Mouse (Mus musculus) B cell, adult 2 months (primary cell): Measurements from ENCODE around the gene Ttll4.

Experiments
- DNase-seq, 2 experiments: peaks; one replicate each; pipeline ENCODE4 v3.0.0; 2022

The Ttll4 gene

DNA sequence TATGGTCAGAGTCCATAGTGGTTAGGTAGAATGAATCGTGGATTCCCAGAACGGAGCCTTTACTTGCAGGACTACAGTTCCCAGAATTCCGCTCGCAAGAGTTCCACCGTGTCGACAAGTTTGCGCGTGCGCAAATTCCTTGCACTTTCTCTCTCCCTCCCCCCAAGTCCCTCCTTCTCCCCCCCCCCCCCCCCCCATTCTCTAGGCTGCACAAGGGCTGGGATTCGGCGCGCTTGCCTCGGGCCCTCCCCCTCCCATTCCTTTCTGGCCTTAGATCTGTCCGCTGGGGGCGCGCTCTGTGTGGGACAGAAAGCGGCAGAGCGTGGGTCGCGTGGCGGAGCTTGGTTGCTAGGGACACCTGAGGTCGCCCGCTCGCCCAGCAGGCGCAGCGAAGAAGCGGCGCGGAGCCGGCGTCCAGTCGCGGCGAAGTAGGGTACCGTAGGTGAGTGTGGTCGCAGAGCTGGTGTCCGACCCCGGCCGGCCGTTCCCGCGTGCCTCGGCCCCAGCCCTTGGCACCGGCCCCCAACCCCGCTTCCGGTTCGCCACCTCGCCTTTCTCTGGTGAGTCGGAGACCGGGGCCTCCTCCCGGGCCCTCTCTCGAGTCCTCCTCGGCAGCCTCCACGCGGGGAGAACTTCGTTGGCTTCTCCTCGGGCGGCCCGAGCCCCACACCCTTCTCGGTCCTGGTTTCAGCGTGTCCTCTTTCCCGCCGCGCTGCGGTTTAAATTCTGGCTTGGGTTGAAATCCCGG lies at the start of gene Ttll4:
TSS of gene Ttll4 (plus strand) at position 298 of the 748 bp plus-strand sequence.
- DNase-seq: peak; percentile 87 to 89

DNA sequence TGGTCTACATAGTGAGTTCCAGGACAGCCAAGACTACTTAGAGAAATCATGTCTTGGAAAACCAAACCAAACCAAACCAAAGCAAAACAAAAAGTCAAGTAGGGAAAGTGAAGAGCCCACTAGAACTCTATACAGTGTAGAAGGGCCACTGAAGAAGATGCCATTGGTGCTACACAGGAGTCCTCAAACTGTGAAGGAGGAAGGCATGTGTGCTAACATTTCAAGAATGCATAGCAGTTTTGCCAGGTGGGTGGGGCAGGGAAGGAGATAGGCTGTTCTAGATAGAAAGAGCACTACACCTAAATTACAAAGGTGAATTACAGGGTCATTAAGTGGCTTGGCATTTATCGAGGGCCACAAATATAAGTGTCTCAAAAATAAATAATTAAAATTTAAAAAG lies 37.4 kb upstream of the Ttll4 start:
- no peak for DNase-seq

DNA sequence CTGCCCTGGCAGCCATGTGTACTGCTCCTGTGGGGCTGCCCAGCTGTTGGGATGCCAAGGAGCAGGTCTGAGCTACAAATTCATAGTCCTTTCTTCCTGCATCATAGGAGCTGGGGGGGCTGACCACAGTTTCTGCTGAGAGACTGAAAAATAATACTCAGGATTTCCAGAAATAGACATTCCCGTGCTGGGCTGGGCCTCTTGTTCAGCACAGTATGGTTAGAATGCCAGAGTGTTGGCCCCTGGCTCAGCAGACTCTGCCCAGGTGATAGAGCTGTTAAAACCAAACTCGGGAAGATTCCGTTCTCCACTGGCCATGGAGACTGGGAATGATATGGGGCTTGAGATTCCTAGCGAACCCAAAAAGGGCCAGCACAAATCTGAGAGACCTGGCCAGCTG lies 35.5 kb upstream of the Ttll4 start:
- DNase-seq: no peak

DNA sequence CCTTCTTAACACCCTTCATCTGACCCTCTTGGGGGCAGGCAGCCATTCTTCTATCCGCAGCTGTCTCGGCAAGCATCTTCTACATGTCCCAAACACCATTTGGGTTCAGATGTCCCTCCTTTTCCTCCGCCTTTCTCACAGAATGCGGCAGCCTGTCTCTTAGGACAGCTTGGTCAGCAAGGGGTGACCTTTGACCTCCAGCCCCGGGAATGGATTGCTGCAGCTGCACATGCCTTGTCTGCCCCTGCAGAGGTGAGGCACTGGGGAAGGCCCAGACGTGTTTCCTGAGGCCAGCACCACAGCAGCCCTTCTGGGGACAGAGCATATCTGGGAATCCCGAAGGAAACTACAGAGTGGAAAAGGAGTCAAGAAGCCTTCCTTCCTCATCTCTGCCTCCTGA lies 33.5 kb upstream of the Ttll4 start:
- DNase-seq: no peak

DNA sequence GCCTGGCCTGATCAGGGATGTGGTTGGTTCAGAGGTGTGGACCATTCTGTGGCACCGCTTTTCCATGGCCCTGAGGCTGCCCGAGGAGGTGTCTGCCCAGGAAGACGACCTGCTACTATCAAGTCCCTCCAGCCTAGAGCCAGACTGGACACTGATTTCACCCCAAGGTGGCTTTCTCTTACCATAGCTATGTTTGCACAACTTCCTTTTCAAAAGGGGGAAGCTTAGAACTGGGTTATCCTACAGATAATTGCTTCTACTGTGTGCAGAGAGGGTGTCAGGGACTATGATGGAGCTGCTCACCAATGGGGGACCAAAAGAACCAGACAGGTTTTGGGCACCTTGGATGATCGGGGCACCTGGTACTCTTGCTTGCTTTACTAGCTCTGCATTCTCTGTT lies 28.8 kb upstream of the Ttll4 start:
- DNase-seq: no peak

DNA sequence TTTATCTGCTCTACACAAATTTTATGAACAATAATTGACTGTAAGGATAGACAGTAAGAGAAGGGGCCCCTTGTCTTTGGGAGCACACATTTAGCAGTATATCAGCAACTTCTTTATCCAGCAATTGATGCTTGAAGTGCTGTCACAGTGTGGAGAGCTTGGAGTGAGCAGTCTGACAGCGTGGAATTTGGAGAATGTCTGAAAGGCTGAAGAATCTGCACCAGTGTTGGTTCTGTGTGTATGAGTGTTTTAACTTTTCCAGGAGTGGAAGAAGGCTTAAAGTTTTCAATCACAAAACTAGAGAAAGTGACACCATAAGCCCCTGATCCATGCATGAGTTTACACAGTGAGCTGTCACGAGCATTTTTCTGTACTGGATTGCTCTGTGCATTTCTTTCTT lies 18.0 kb upstream of the Ttll4 start:
- DNase-seq: no peak

DNA sequence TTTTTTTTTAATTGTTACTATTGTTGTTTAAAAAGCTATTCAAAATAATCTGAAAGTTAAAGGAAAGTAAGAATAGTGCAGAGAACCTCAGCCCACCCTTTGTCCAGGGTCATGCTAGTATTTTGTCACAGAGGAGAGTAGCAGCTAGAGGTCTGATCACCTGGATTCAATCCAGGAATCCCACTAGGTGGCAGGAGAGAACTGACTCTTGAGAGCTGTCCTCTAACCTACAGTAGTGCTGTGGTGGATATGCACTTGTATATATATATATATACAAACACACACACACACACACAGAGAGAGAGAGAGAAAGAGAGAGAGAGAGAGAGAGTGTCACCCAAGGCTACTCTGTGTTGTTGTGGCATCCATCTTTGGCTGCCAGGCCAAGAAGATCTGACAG lies 17.6 kb upstream of the Ttll4 start:
- peak; percentile 9 to 23 for DNase-seq

DNA sequence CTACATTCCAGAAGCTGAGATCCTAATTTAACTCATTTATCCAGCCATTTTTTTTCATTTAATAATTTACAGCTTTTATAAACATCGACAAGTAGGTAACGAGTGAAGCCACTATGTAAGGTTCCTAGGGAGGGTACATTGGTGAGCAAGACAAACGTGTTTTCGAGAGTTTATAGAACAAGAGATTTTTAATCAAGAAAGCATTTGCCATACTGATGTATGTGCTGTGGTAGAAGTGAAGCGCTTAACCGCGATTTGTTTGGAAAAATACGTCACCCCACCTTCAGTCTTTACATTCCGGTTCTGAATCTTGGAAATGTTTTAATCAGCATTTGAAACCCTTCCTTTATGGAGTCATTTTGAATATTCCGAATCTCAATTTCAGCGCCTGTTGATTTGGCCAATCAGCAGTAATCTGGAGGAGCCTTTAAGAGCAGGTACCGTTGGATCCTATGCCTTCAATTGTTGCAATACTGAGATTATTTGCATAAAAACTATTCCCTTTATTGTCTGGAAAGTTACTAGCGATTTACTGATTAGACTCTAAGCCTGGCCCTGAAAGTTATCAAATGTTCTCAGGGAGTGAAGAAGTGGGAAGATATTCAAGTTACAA lies 814 bp downstream of the Ttll4 start:
- DNase-seq: no peak

DNA sequence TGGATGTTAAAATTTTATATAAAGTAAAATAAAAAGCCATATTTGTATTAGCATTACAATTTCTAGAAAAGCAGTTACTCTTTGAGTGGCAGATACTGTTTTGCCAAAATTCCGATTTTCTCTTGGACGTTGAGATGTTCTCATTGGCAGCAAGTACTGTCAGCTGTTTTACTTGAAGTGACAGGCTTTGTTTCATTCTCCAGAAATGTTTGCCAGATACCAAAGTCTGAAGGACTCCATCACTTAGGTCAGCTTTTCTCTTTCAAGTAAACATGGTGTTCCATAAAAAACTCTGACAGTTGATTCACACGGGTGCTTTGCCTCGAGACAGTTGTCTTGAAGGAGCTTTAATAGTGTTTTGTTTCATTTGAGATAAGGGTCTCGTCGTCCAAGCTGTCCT lies 3.6 kb downstream of the Ttll4 start:
- no peak for DNase-seq

DNA sequence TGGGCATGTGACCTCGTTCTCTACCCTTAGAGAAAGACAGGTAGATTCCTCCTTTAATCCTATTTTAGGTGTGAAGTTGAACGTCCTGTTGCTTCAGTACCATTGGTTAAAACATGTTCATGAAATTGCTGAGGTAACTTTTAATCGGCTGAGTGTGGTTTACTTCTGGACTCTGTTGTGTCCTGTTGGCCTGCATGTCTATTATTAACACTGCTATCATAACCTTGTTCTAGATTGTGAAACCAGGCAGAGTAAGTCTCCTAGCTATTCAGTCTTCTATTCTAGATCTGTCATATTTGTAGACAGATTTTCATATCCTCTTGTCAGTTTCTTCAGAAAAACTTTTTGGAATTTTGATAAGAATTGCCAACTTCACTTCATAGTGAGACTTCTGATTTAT lies 6.8 kb downstream of the Ttll4 start:
- no peak for DNase-seq

DNA sequence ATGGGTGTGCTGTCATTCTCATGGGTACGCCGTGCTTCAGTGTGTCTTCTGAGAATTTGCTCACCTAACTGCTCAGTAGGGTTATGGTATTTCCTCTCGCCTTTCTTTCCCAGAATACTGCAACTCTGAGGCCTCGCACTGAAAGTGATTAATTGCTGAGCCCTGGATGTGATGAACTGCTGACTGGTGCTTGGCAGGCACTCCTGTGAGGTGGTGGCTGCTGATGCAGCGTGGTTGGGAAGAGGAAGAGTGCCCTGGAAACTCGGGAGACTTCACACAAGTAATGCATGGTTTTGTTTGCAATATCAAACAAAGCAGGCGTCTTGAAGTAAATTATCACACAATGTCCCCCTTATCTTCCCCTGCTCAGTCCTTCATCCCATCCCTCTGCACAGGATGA lies 11.2 kb downstream of the Ttll4 start:
- DNase-seq: no peak

DNA sequence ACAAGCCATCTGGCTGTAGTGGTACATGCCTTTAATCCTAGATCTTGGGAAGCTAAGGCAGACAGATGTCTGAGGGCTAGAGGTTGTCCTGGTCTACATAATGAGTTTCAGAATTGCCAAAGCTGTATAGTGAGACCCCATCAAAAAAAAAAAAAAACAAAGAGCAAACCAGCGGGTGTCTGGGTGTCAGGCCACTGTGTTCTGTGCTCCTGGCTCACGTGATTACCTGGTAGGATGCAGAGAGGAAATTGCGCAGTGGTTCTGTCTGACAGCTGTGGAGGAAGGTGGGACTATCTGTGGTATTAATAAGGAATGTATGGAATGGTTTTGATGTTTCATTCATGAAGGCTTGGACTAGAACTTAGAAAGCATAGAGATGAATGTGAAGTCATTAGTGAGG lies 15.3 kb downstream of the Ttll4 start:
- DNase-seq: no peak

DNA sequence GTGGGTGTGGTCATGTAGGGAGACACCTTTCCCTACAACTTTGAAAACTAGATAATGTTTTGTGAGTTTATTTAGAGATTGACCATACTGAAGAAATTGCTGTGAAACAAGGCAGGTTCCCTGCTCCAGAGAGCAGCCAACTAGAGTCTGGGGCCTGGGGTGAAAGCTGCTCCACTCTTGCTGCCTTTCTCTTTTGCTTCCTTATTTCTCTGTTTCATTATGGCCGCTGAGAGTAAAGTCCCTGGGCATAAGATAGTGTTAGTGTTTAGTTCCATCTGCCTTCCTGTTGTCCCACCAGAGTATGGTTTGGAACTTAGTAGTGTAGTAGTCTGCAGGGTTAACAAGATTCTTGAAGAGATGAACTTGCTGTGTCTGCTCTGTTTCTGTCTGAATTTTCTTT lies 16.3 kb downstream of the Ttll4 start:
- DNase-seq: no peak

DNA sequence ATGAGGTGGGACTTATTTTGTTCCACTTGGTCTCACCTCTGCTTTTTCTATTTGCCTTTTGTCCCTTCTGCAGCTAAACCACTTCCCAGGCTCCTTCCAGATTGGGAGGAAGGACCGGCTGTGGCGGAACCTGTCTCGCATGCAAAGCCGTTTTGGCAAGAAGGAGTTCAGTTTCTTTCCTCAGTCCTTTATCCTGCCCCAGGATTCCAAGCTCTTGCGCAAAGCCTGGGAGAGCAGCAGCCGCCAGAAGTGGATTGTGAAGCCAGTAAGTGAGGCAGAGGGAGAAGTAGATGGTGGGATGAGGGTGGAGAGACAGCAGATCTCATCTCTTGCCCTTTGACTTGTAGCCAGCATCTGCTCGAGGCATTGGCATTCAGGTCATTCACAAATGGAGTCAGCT lies 25.6 kb downstream of the Ttll4 start:
- no peak for DNase-seq

DNA sequence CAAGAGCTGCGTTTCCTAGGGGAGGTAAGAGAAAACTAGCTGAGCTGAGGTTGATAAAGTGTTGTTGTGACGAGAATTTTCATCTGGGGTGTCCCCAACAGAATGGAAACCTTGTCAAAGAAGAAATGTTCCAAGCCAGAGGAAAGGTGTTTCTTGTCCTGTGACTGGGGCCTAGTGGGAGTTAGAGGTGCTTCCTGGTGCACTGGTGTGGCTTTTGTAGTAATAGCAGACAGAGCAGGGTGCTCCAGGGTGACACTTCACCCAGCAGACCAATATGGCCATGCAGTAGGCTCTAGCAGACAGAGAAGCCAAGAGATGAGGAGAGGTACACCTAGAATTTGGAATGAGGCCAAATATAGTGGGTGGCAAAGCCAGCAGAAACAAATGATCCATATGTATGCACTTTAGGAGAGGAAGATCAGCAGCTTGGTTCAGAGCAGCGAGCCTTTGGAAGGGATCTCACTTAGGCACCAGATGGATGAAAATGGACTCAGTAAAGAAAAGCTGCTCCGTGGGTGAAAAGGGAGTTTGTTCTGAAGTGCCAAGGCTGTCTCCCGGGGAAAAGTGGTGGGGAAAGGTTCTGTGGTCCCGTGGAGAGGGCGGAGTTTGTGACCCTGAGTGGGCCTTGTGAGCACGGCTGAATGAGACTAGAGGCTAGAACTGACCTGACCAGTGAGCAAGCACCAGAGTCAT lies 32.5 kb downstream of the Ttll4 start:
- no peak for DNase-seq

DNA sequence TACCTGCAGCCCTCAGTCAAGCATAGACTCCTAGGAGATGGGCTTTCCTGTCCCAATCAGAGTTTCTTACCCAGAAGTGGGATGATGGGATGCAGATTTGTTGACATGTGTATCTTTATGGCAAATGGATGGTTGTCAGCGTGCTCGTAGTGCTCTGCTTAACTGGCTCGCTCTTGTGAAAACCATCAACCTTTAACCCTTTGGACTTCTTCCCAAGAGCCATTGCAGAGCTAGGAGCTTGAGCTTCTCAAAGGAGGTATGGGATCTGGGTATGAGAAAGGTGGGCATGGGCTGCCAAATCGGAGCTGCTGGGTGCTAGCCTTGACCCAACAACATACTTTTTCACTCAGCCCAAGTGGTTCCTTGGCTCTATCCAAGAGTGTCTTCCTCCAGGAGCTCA lies 34.3 kb downstream of the Ttll4 start:
- DNase-seq: no peak

DNA sequence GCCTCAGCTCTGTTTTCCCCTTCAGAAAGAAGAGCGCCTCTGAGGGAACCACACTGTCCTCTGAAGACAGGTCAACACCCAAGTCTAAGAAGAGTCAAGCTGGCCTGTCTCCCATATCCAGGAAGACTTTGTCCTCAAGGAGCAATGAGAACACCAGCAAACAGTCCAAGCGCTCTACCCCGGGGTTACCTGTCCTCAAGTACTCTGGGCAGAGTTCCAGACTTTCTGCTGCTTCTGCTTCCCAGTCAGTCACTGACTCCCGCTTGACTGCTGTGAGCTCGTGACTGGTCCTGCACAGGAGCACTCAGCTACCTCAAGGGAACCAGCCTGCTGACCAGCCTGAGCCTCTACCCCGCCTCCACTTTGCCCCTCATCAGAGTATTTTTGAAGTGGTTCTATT lies 35.9 kb downstream of the Ttll4 start:
- DNase-seq: no peak

DNA sequence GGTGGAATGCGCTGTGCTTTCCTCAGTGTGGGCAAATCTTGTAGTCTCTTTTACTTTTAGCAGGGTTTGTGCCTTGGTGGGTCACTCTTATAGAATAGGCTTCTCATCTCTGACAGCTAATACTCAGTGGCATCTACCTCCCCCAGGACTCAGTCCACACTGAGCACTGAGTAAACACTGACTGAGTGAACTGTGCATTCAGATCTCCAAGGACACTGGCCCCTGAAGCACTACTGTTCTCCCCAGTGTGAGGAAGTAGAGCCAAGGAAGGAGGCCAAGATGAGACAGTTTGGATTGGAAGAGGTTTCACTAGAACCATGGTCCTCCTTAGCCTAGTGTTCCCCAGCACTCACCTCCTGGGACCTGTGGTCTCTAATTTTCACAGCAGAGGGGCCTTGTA lies 36.8 kb downstream of the Ttll4 start:
- no peak for DNase-seq

DNA sequence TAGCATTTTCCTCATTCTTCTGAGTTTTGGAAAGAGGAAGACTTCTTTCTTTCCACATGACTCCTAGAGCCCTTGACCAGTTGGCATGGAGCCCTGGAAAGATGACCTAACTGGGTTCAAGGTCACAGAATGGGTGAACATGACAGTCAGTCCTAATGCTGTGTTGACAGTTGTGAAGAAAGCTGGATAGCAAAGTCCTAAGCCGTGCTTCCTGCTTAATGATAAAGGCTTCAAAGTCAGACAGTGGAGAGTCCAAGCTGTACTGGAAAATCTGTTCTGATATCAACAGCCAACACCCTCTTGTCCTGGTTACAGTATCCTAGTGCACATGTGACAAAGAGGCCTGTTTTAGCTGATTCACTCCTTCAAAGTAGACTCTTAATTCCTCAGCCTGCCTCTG lies 37.2 kb downstream of the Ttll4 start:
- DNase-seq: no peak

DNA sequence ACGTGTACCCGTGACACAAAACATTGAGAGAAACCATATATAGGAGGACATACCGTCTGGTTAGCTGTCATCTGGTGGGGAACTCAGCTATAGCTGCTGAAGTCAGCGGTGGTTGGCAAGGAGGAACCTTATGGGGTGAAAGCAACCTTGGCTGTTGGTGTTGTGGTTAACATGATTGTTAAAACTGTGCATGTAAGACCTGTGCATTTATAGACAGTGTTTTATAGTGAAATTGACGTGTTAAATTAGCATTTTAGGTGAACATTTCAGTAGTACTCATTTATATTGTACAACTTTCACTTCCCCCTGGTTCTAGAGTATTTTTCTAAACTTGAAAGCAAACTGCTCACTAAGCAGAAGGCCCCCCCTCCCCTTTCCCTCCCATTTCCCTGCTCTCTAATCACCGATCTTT lies 40.6 kb downstream of the Ttll4 start:
- DNase-seq: peak; percentile 35 to 37

DNA sequence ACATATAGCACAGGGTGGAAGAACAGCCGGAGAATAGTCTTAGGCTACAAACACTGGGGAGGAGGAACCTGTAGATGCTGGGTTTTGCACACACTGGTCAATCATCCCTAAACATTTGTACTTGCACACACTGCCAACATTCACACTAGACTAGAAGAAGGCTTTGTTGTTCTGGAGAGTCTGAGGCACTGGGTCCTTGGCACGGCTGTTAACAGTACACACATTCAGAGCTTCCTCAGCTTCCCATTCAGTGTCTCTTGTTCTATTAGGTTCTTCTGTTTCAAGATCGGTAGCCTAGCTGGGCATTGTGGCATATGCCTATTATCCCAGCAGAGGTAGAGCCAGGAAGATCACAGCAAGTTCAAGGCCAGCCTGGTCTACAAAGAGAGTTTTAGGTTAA lies 42.6 kb downstream of the Ttll4 start:
- DNase-seq: no peak

DNA sequence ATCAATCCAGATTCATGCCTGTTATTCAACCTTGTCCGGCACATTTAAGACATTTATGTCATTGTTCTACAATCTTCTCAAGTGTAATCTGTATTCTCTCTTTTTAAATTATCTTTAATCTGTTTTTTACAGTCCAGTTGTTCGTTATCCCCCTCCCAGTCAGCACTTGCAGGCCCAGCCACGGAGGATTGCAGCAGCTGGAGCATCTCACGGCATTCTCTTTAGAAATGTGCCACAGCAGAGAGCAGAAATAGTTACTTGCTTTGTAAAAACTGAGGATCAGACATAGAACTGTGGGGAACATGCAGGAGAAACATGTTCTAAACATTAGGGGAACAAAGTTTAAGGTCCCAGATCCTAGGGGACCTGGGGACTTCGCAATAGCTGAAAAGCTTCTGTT lies 43.5 kb downstream of the Ttll4 start:
- DNase-seq: no peak

DNA sequence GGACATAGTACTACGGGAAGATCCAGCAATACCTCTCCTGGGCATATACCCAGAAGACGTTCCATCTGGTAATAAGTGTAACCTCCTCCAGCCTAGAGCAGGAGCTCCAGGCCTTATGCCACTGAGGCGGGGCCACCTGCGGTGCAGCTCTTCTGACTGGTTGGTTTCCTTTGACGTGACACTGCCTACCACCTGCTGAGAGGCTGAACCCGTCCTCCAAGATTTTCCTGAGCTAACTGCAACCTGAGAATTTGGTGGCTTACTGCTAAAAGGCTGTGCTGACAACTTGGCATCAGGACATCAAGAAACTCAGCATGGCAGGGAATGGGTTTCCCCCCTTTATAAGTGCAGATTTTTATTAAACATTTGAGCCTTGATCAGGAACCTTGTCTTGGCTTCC lies 48.0 kb downstream of the Ttll4 start:
- no peak for DNase-seq

DNA sequence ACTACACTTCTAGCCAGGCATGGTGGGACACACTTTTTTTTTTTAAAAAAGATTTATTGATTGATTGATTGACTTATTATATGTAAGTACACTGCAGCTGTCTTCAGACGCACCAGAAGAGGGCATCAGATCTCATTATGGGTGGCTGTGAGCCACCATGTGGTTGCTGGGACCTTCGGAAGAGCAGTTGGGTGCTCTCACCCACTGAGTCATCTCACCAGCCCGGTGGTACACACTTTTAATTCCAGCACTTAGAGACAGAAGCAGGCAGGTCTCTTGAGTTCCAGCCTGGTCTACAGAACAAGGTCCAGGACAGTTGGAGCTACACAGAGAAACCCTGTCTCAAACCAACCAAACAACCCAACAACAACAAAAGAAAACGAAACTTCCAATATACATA lies 50.5 kb downstream of the Ttll4 start:
- peak; percentile 13 to 25 for DNase-seq
